Comparison of ENCODE assay signal across 27 mouse cellular contexts in the genomic region with DNA sequence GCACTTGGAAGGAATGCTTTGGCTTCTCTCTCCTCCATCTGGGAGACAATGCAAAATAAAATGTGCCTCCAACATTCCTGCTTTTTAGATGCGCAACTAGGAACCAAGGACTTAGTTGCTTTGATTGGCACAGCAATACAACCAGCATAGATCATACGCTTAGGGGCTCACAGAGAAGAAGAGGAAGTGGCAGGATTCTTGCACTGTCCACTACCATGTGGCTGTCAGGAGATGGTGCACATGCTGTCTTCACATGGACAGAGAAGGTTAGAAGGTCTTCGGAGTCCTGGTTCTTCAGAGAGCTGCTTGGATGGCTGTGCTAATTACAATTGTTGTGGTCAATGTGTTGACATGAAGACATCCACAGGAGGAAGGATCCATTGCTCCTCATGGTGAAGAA.
DNase-seq lines count a peak whose midpoint lies in the region; ATAC-seq and TF ChIP-seq lines count a peak whose summit lies in the region.
"Had no signal": no experiment of that assay in that cellular context is flagged by ENCODE, and none has a peak within 500 bp of the region (broad histone marks: within the 10 kb centered on the region; RNA-seq: fewer than 3 reads in every experiment).

No protein-coding gene starts in this region.

- WGBS in liver, adult 2 months, result 98% methylated on average over 3 of the region's 3 CpGs
- 74% methylated on average over 3 of the region's 3 CpGs for WGBS in liver, embryonic 12.5 days (ENCODE audit: insufficient replicate concordance)

- no peaks in the 10 kb centered on the region for H3K27me3 ChIP-seq in liver, adult 2 months (ENCODE audit: control insufficient read depth, insufficient read depth, low read length)
- H3K27me3 ChIP-seq in liver, embryonic 12.5 days (replicated peaks), result no peaks in the 10 kb centered on the region
- H3K27me3 ChIP-seq: CH12.LX; forebrain, embryonic 13.5 days; hindbrain, embryonic 13.5 days had no signal

- no peak overlapping the region for H3K9ac ChIP-seq in liver, adult 2 months (ENCODE audit: low read depth, low read length)
- no peak overlapping the region for H3K9ac ChIP-seq in liver, embryonic 12.5 days
- H3K9ac ChIP-seq: forebrain, embryonic 13.5 days; hindbrain, embryonic 13.5 days had no signal

- no peak overlapping the region for H3K27ac ChIP-seq in liver, adult 2 months (replicated peaks; ENCODE audit: insufficient read depth, low read depth, low read length)
- no peak overlapping the region for H3K27ac ChIP-seq in liver, embryonic 12.5 days
- H3K27ac ChIP-seq: forebrain, embryonic 10.5 days; forebrain, embryonic 13.5 days; hindbrain, embryonic 10.5 days; hindbrain, embryonic 13.5 days had no signal

- no peak for TF ChIP-seq POLR2A in liver, adult 2 months (IDR thresholded peaks at IDR 0.05; ENCODE audit: extremely low read depth, insufficient read depth, low read length)

- no peaks in the 10 kb centered on the region for H3K4me1 ChIP-seq in liver, adult 2 months (ENCODE audit: control insufficient read depth, insufficient read depth, low read length)
- no peaks in the 10 kb centered on the region for H3K4me1 ChIP-seq in liver, embryonic 12.5 days
- H3K4me1 ChIP-seq: forebrain, embryonic 10.5 days; forebrain, embryonic 13.5 days; hindbrain, embryonic 10.5 days; hindbrain, embryonic 13.5 days had no signal

- H3K9me3 ChIP-seq in liver, embryonic 12.5 days (replicated peaks), result no peaks in the 10 kb centered on the region
- H3K9me3 ChIP-seq: forebrain, embryonic 10.5 days; forebrain, embryonic 13.5 days; hindbrain, embryonic 10.5 days; hindbrain, embryonic 13.5 days had no signal

- H3K36me3 ChIP-seq in liver, adult 2 months (ENCODE audit: control insufficient read depth, insufficient read depth, low read length), result no peaks in the 10 kb centered on the region
- no peaks in the 10 kb centered on the region for H3K36me3 ChIP-seq in liver, embryonic 12.5 days
- H3K36me3 ChIP-seq: forebrain, embryonic 10.5 days; hindbrain, embryonic 10.5 days; hindbrain, embryonic 13.5 days had no signal

- no peak overlapping the region for H3K4me3 ChIP-seq in liver, adult 2 months (ENCODE audit: insufficient read depth, low read depth, low read length)
- no peak overlapping the region for H3K4me3 ChIP-seq in liver, embryonic 12.5 days
- H3K4me3 ChIP-seq: forebrain, embryonic 10.5 days; forebrain, embryonic 13.5 days; hindbrain, embryonic 10.5 days; hindbrain, embryonic 13.5 days had no signal

- ATAC-seq in liver, embryonic 12.5 days, result no peak
- ATAC-seq in megakaryocyte, adult 5-6 weeks (ENCODE audit: poor library complexity, severe bottlenecking), result peak; percentile 83
- ATAC-seq: forebrain, embryonic 13.5 days; forebrain, embryonic 16.5 days; hindbrain, embryonic 16.5 days had no signal

- H3K4me2 ChIP-seq in liver, embryonic 12.5 days, result no peak overlapping the region
- H3K4me2 ChIP-seq: forebrain, embryonic 13.5 days; heart, embryonic 11.5 days; hindbrain, embryonic 13.5 days had no signal

- no peak for TF ChIP-seq CTCF in liver, adult 2 months (IDR thresholded peaks at IDR 0.05; ENCODE audit: low read depth, low read length)

- DNase-seq in layer of hippocampus, adult 11-12 months (ENCODE audit: low spot score), result peak; percentile 17
- no peak for DNase-seq in layer of hippocampus, postnatal 25 days (ENCODE audit: extremely low spot score in 1 of 2, low spot score in 1 of 2)
- peak; percentile 4 for DNase-seq in liver, adult 2 months (ENCODE audit: extremely low read depth, low read depth, low spot score)
- peak; percentile 23 for DNase-seq in brain, adult 2 months (ENCODE audit: low read depth, low spot score)
- DNase-seq in c-Kit-positive CD71-positive TER-119-positive erythroid progenitor cells, embryonic 14.5 days (ENCODE audit: low spot score), result no peak
- no peak for DNase-seq in adrenal gland, postnatal 4 days (ENCODE audit: low spot score in 2 of 2)
- DNase-seq: adrenal gland, adult 2 months; adrenal gland, postnatal 14 days; B cell, adult 2 months; cerebellum, adult 11 months; cerebellum, adult 2 months; cerebellum, adult 9-11 months; cerebellum, postnatal 36 days; gastrocnemius, postnatal 10 days; gastrocnemius, postnatal 36 days; heart, adult 11 months; heart, postnatal 36 days had no signal

- no peaks in the 10 kb centered on the region for H3K79me2 ChIP-seq in liver, adult 2 months (ENCODE audit: control insufficient read depth, insufficient read depth, low read length)

Comparison
In these comparisons a context has a peak if more than half of its experiments do, and no peak if none do; other contexts are left out.
1. DNase-seq: peak in layer of hippocampus, adult 11-12 months (single experiment), liver, adult 2 months (single experiment) and brain, adult 2 months (single experiment); none in layer of hippocampus, postnatal 25 days (0 of 2), c-Kit-positive CD71-positive TER-119-positive erythroid progenitor cells, embryonic 14.5 days (single experiment) and adrenal gland, postnatal 4 days (0 of 2).